Mouse (Mus musculus): Measurements from ENCODE around the gene Mgat4a. TPM values are rescaled to one million over a fixed set of nuclear protein-coding genes. Genes with fewer than 3 reads are reported as not detected.
"Not testable (repeated sequence)": the region's sequence is repeated elsewhere in the genome, so short reads cannot be mapped to it uniquely, and the experiment has no call there.

Gene Mgat4a
- total RNA-seq, 2 experiments from 2014 or later, result 3.4 to 6.0 TPM

DNA sequence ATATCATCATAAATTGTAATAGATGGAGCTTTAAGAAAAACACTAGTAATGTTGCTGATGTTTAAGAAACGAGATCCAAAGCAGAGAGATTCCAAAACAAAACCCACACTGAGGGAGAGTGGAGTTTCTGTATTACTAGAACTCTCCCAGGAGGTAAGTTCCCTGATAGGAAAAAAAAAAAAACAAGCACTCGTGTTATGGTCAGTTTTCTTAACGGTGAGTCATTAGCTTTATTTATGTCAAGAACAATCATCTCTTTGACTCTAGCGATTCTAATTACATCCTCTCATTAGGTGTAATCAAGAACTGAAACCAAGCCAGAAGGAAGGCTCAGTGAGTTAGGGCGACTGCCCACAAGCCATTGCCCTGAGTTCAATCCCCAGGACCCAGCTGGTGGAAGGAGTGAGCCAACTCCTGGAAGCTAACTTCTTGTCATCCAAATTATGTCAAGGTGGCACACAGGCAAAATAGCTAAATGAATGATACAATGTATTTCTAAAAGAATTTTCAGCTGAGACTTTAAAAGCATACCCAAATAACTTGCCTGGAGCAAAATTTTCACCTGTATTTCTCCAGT is 6.2 kb downstream of the Mgat4a start:
- intact Hi-C loops (cut with DNase I), result no loop called here

GRCm38 (mm10) chr1:37533181-37533580 is 7.6 kb downstream of the Mgat4a start:
- DNase-seq, result no peak
- intact Hi-C loops (cut with DNase I), result no loop called here

More for the DNA sequence above, 6.2 kb downstream of the Mgat4a start:
- DNase-seq, result no peak

GRCm38 (mm10) chr1:37532533-37532840 is 8.3 kb downstream of the Mgat4a start:
- intact Hi-C loops (cut with DNase I), result no loop called here
- no peak for DNase-seq

- no peak for DNase-seq
- intact Hi-C loops (cut with DNase I), result no loop called here
These were observed 8.9 kb downstream of the Mgat4a start for GRCm38 (mm10) chr1:37531654-37532532.

DNA sequence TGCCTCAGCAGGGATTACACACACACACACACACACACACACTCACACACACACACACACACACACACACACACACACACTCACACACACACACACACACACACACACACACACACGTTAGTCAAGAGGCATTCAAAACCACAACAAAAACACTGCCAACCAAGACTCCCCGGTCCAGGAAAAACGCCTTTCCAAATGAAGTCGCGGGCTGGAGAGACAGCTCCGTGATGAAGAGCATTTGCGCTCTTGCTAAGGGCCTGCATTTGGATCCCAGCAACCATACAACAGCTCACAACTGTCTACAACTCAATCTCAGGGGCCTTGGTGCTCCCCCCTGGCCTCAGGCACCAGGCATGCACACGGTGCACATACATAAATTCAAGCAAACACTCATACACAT is 10.8 kb downstream of the Mgat4a start:
- intact Hi-C loops (cut with DNase I), result no loop called here
- DNase-seq, result no peak

- intact Hi-C loops (cut with DNase I), result no loop called here
- DNase-seq, result no peak
These were observed 14.6 kb downstream of the Mgat4a start for GRCm38 (mm10) chr1:37526257-37526656.

DNA sequence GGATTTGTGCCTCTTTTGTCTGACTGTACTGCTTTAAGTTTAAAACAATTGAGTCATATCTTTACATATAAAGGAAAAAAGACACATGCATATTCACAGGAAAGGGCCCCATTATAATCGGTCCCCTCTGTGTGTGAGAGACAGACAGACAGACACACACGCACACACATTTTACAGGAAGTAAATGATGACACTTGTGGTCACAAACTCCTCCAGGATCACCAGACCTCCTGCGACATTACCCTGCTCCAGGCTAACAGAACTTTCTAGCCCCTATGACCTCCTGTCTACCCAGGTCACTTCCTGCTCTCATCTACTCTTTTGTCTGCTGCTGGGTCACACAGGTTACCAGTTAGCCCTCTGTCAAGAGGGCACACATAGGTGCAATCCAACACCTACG is 16.1 kb downstream of the Mgat4a start:
- intact Hi-C loops (cut with DNase I), result no loop called here
- DNase-seq, result no peak

DNA sequence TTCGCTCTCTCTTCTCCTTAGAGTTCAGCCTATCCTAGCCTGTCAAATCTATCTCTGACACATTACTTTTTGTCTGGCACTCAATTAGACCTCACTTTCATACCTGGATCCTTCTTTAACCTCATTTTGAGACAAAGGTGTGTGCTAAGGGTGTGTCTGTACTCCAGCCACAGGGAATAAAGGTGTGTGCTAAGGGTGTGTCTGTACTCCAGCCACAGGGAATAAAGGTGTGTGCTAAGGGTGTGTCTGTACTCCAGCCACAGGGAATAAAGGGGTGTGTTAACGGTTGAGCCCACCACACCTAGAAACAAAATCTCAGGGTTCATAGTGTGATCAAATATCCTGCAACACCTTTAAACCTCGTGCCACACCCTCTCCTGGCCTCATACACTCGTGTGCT is 16.7 kb downstream of the Mgat4a start:
- intact Hi-C loops (cut with DNase I); DNase-seq: not testable (repeated sequence)

GRCm38 (mm10) chr1:37523548-37523947 is 17.3 kb downstream of the Mgat4a start:
- DNase-seq; intact Hi-C loops (cut with DNase I): not testable (repeated sequence)

- intact Hi-C loops (cut with DNase I), result no loop called here
These were observed 18.7 kb downstream of the Mgat4a start for GRCm38 (mm10) chr1:37522101-37522500.

GRCm38 (mm10) chr1:37518791-37519190 is 22.0 kb downstream of the Mgat4a start:
- intact Hi-C loops (cut with DNase I), result no loop called here
- DNase-seq, result no peak

More at GRCm38 (mm10) chr1:37522101-37522500, 18.7 kb downstream of the Mgat4a start:
- DNase-seq, result no peak

DNA sequence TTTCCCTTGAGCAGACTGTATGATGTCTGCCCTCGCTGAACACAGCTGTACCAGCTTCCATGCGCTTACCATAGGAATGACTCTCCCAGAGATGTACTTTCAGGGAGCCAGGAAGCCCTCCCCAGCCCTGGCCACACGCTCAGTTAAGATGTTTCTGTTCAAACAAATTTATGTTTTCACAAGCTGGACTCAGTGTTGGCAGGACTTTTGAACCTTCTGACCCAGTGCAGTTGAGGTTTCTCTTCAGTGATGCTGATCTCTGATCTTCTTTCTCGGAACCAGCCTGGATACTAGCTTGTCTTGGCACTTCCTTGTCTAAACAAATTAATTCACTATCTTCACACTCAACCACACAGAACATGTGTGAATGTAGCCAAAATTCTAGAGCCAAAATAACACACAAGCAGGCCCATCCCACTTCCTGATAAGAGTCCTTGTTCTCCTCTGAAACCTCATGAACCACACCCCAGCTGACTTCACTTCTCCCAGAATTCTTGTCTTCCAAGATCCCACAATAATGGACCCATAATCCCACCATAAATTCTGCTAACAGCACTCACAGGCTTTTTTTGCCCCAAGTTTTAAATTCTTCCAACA is 22.6 kb downstream of the Mgat4a start:
- intact Hi-C loops (cut with DNase I), result no loop called here
- no peak for DNase-seq

GRCm38 (mm10) chr1:37512961-37513431 is 27.8 kb downstream of the Mgat4a start:
- DNase-seq, result no peak
- intact Hi-C loops (cut with DNase I), result no loop called here

- DNase-seq, result peak; percentile 45 to 53
- intact Hi-C loops (cut with DNase I), result no loop called here
These were observed 28.6 kb downstream of the Mgat4a start for GRCm38 (mm10) chr1:37512109-37512640.

GRCm38 (mm10) chr1:37510193-37510592 is 30.6 kb downstream of the Mgat4a start:
- intact Hi-C loops (cut with DNase I), result no loop called here
- DNase-seq, result no peak

DNA sequence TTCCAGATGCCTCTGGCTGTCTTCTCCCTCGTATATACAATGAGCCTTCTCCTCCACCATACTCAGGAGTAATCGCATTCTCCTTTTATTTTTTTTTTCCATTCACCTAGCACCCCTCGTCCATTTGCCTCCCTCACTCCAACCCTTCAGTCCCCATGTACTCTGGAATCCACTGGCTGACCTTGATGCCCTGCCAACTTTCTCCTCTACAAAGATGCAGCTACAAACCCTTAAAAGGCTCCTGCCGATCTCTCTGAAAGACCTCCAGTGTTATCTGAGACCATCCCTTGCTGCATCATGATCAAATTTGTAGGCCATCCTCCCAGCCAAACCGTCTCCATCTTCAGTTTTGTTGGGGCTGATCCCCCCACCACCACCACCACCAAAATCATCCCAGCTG is 31.4 kb downstream of the Mgat4a start:
- intact Hi-C loops (cut with DNase I), result no loop called here
- DNase-seq, result no peak

DNA sequence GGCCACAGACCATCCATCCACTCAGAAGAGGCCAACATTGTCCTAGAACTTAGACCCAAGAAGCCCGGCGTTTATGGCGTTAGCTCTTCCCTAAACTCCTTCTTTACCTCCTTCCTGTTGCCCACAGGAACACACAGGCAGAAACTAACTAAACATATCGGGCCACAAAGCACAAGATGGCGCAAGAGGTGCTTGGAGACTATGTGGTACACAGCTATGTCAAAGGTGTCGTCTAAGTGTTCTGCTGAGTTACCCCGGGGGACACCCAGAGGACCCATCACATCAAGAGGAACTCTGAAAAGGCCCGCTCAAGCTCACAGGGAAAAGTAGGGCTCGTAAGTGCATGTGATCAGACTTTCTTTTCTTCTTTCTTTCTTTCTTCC is 35.5 kb downstream of the Mgat4a start:
- DNase-seq, result no peak
- intact Hi-C loops (cut with DNase I), result no loop called here

- intact Hi-C loops (cut with DNase I), result no loop called here
- DNase-seq, result no peak
These were observed 36.0 kb downstream of the Mgat4a start for GRCm38 (mm10) chr1:37504716-37505347.

GRCm38 (mm10) chr1:37503656-37504055 is 37.2 kb downstream of the Mgat4a start:
- DNase-seq, result no peak
- intact Hi-C loops (cut with DNase I), result no loop called here

DNA sequence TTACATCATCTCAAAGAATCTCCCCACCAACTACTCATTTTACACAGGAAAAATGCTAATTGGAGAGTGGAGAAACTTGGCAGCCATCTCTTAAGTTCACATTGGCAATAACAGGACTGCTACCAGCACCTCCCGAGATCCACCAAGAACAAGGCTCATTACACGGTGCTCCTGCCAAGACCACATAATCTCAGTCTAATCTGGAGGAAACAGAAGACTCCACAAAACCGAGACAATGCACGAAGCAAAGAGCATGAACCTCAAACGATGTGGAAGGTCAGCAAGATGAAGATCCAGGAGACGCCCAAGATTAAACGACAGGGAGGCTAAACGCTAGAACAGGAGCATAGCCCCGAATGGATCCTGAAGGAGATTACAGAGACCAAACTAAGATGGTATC is 38.5 kb downstream of the Mgat4a start:
- DNase-seq, result no peak
- intact Hi-C loops (cut with DNase I), result no loop called here

DNA sequence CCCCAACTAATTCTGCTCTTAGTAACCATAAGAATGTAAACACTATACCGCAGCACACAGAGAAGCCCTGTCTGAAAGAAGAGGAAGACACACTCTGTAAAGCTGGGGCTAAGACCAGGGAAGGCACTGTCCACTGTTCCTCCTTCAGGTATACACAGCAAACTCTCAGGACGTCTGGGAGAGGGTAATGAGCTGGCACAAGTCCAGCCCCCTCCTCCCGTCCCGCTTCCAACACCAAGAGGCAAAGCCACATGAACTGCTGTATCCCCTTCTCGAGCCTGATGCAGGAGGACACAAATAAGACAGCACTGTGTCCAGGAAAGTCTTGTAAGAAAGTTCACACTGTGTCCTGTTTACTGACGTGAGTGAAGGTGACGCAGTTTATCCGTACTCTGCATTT is 40.1 kb downstream of the Mgat4a start:
- DNase-seq, result no peak
- intact Hi-C loops (cut with DNase I), result no loop called here

All from gastrocnemius, postnatal 36 days (tissue).